Mouse (Mus musculus) megakaryocyte-erythroid progenitor cell, adult 5 weeks (primary cell): ENCODE data around the gene Crk. TPM values are rescaled to one million over a fixed set of nuclear protein-coding genes. Genes with fewer than 3 reads are reported as not detected.

Experiments used
- polyA plus RNA-seq: library from polyadenylated mRNA; stranded (reverse); fragments of >175 nt; gene quantifications from 2 replicates; pipeline ENCODE4 v1.2.3, GENCODE M21; 2012

Crk gene
- 90.4 and 104 TPM in 2 replicates for polyA plus RNA-seq

DNA sequence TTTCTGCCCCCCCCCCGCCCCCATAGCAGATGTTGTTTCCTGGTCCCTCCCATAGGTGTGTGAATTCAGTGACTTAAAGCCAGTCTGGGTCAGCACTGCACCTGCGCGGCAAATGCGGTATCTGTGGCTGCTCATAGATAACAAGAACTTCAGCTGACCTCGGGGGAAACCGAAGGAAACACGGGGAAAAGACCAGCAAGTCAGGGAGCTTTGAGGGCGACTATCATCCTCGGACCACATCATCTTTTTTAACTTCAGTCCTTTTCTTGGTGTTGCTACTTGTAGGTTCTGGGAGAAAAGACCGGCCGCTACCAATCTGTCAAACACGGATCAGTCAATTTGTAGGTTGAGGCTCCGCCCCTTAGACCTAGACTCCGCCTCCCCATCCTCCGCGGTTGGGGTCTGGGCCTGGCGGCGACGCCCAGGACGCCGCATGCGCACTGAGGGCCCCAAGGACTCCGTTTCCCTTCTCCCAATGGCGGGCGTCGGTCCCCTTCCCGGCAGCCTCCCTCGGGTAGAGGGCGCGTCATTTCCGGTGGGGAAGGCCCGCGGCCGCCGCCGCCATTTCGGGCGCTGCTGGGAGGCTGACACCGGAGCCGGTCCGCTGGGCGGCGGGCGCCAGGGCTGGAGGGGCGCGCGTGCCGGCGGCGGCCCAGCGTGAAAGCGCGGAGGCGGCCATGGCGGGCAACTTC, at the start of gene Crk:
Crk (plus strand) TSS at position 513 of the 692 bp plus-strand sequence.

DNA sequence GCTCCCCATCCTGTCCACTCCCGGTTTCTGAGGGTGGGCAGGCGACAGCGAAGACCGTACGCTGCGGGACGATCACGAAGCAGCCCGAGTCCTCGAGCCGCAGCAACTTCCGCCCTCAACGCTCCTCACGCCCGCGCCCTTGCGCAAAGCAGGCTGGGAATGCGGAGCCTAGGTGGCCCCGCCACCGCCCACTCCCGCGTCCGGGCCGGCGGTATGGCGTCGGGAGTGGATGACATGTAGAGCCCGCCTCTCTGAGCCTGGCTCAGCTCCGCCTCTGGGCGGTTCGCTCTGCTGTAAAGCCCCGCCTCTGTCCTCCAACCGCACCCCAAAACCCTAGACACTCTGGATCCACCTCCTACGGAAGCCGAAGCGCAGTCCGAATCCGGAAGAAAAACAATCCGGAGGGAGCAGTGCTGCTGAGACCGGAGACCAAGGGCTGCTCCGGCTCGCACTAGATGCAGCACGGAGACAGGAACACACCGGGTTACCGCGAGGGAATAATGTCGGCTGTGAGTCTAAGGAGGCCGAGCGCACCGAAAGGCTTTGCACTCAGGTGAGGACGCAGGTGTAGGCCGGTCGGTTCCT, 48.3 kb upstream of the Crk start, which contains the start of gene Inpp5k:
Inpp5k (plus strand) TSS at position 344 of the 585 bp plus-strand sequence.

GRCm38 (mm10) chr11:75650311-75650710, 28.7 kb upstream of the Crk start, which contains the start of gene Myo1c:
TSS of gene Myo1c (plus strand) at chr11:75650504.

GRCm38 (mm10) chr11:75732434-75733226, 53.6 kb downstream of the Crk start, which contains the start of gene Ywhae:
TSS of gene Ywhae (plus strand) at chr11:75732869.

Other genes with a start within 250 kb of the Crk start
- gene Serpinf2, start 239.7 kb upstream of the Crk start, polyA plus RNA-seq, result 0.15 TPM in 1 of 2 replicates, not detected in the other
- gene Wdr81, start 224.5 kb upstream of the Crk start, polyA plus RNA-seq, result 19.9 and 22.9 TPM in 2 replicates
- 4.8 and 6.5 TPM in 2 replicates for gene Tlcd2, start 217.5 kb upstream of the Crk start, polyA plus RNA-seq
- gene Prpf8, start 192.4 kb upstream of the Crk start, polyA plus RNA-seq, result 39.6 and 47.9 TPM in 2 replicates
- 1.1 and 1.7 TPM in 2 replicates for gene Rilp, start 169.2 kb upstream of the Crk start, polyA plus RNA-seq
- 15.1 and 16.1 TPM in 2 replicates for gene Scarf1, start 165.7 kb upstream of the Crk start, polyA plus RNA-seq
- gene Slc43a2, start 147.6 kb upstream of the Crk start, polyA plus RNA-seq, result 11.7 and 18.5 TPM in 2 replicates
- gene Pitpna, start 91.2 kb upstream of the Crk start, polyA plus RNA-seq, result 50.6 and 61.9 TPM in 2 replicates
- 51.1 and 62.5 TPM in 2 replicates for gene Inpp5k, start 48.3 kb upstream of the Crk start, polyA plus RNA-seq
- gene Myo1c, start 28.8 kb upstream of the Crk start, polyA plus RNA-seq, result 20.9 and 22.6 TPM in 2 replicates
- gene Ywhae, start 53.6 kb downstream of the Crk start, polyA plus RNA-seq, result 432 and 570 TPM in 2 replicates
- gene Doc2b, start 116.8 kb downstream of the Crk start, polyA plus RNA-seq, result 0.01 TPM in 1 of 2 replicates, not detected in the other